Mouse (Mus musculus) myocyte (in vitro differentiated cells): Measurements from ENCODE around the gene Strbp.

Experiments
- E2F4 ChIP-seq: IDR thresholded peaks from one replicate; pipeline ENCODE4 v1.6.1; 2011; ENCODE audit warnings: mild to moderate bottlenecking, control low read depth, moderate library complexity; ENCODE audit not compliant: insufficient read depth
- MAX ChIP-seq: IDR thresholded peaks from one replicate; pipeline ENCODE4 v1.6.1; 2011; ENCODE audit warnings: low read depth, mild to moderate bottlenecking, control low read depth
- MYOG ChIP-seq, 3 experiments: IDR thresholded peaks; one replicate each; pipeline ENCODE4 v1.6.1; 2011; ENCODE audit warnings: control low read depth in 2 of 3, low read depth in 2 of 3, mild to moderate bottlenecking in 2 of 3; ENCODE audit not compliant: insufficient read length in 2 of 3, control insufficient read depth in 1 of 3, insufficient read depth in 1 of 3
- POLR2A ChIP-seq: IDR thresholded peaks from one replicate; pipeline ENCODE4 v1.6.1; 2011; ENCODE audit warnings: low read depth, mild to moderate bottlenecking, control low read depth, moderate library complexity; ENCODE audit not compliant: insufficient read length
- SRF ChIP-seq: IDR thresholded peaks from one replicate; pipeline ENCODE4 v1.6.1; 2011; ENCODE audit warnings: low read depth; ENCODE audit not compliant: control insufficient read depth, insufficient read length
- USF1 ChIP-seq: IDR thresholded peaks from one replicate; pipeline ENCODE4 v1.6.1; 2011; ENCODE audit warnings: low read depth, mild to moderate bottlenecking, control low read depth, moderate library complexity

- TF ChIP-seq SRF: no peak
- TF ChIP-seq POLR2A: no peak
- no peak for TF ChIP-seq USF1
- no peak for TF ChIP-seq E2F4
- no peak for TF ChIP-seq MAX
- TF ChIP-seq MYOG (IDR thresholded peaks at IDR 0.05; ENCODE audit: control insufficient read depth in 1 of 3, insufficient read depth in 1 of 3, insufficient read length in 2 of 3, low read depth in 2 of 3): no peak
Measured at GRCm38 (mm10) chr2:37744773-37745395, 41.2 kb upstream of the Strbp start.
